Mouse (Mus musculus) liver, adult 2 months (tissue): ENCODE data around the gene Ptger1. TPM values are rescaled to one million over a fixed set of nuclear protein-coding genes. Genes with fewer than 3 reads are reported as not detected.
A peak's percentile ranks its signal among the peaks of the same experiment; 100 is the strongest.

ENCODE experiments used
- DNase-seq: peaks from one replicate; pipeline ENCODE4 v3.0.0-alpha.2; 2011; ENCODE audit warnings: low read depth, low spot score; ENCODE audit errors: extremely low read depth
- H3K27ac ChIP-seq: fragments of 200-500 bp; replicated peaks from 2 replicates; pipeline ENCODE4 v1.5.1; 2012; ENCODE audit warnings: low read depth, mild to moderate bottlenecking, control low read depth, inconsistent platforms, low read length; ENCODE audit not compliant: insufficient read depth
- H3K27me3 ChIP-seq: fragments of 200-500 bp; 2 replicates; pipeline ENCODE4 v1.6.1; 2012; ENCODE audit warnings: mild to moderate bottlenecking, moderate library complexity, low read length, inconsistent platforms; ENCODE audit not compliant: control insufficient read depth, insufficient read depth
- H3K36me3 ChIP-seq: fragments of 200-500 bp; 2 replicates; pipeline ENCODE4 v1.6.1; 2012; ENCODE audit warnings: low read length, inconsistent platforms; ENCODE audit not compliant: control insufficient read depth, insufficient read depth
- H3K4me1 ChIP-seq: fragments of 200-500 bp; 2 replicates; pipeline ENCODE4 v1.6.1; 2011; ENCODE audit warnings: low read length; ENCODE audit not compliant: control insufficient read depth, insufficient read depth
- H3K4me3 ChIP-seq: fragments of 200-500 bp; 2 replicates; pipeline ENCODE4 v1.5.1; 2011; ENCODE audit warnings: low read depth, mild to moderate bottlenecking, control low read depth, low read length, moderate library complexity; ENCODE audit not compliant: insufficient read depth
- H3K79me2 ChIP-seq: fragments of 200-500 bp; 2 replicates; pipeline ENCODE4 v1.6.1; 2012; ENCODE audit warnings: inconsistent platforms, mild to moderate bottlenecking, low read length, moderate library complexity; ENCODE audit not compliant: control insufficient read depth, insufficient read depth
- H3K9ac ChIP-seq: fragments of 200-500 bp; 2 replicates; pipeline ENCODE4 v1.6.1; 2012; ENCODE audit warnings: low read depth, mild to moderate bottlenecking, control low read depth, inconsistent platforms, low read length
- CTCF ChIP-seq: fragments of 200-500 bp; IDR thresholded peaks from 2 replicates; pipeline ENCODE4 v1.5.1; 2011; ENCODE audit warnings: low read depth, low read length, control low read depth
- POLR2A ChIP-seq: fragments of 200-500 bp; IDR thresholded peaks from 2 replicates; pipeline ENCODE4 v1.6.1; 2011; ENCODE audit warnings: low read length, control low read depth; ENCODE audit not compliant: insufficient read depth; ENCODE audit errors: extremely low read depth
- WGBS: fragments of 180-500 bp; shearing (Covaris S2); methylation state at CpG from one replicate; pipeline ENCODE4 v1.1.7; 2018; 5-methylcytosine and 5-hydroxymethylcytosine counted together
- polyA plus RNA-seq: library from polyadenylated mRNA; depleted of rRNA; stranded (reverse); fragments of >200 nt; gene quantifications from 2 replicates; pipeline ENCODE4 v1.2.3, GENCODE M21; 2012
- total RNA-seq: library from RNA; depleted of rRNA; stranded (reverse); fragments of >200 nt; gene quantifications from 2 replicates; pipeline ENCODE4 v1.2.3, GENCODE M21; 2014

Ptger1 gene
- total and polyA plus RNA-seq, 2 experiments = under 0.01 to 0.11 TPM

GRCm38 (mm10) chr8:83660545-83660944 lies 5.9 kb upstream of the Ptger1 start:
- Histone ChIP-seq H3K36me3 (no peaks in the 10 kb centered on the region), H3K79me2 (no peaks in the 10 kb centered on the region), H3K27me3 (no peaks in the 10 kb centered on the region), H3K4me1 (no peaks in the 10 kb centered on the region), H3K4me3 (no peak overlapping the region), H3K27ac (no peak overlapping the region), H3K9ac (no peak overlapping the region)
- no peak for DNase-seq
- TF ChIP-seq POLR2A = no peak
- TF ChIP-seq CTCF = no peak
- WGBS = 35% methylated on average over 8 of the region's 8 CpGs

DNA sequence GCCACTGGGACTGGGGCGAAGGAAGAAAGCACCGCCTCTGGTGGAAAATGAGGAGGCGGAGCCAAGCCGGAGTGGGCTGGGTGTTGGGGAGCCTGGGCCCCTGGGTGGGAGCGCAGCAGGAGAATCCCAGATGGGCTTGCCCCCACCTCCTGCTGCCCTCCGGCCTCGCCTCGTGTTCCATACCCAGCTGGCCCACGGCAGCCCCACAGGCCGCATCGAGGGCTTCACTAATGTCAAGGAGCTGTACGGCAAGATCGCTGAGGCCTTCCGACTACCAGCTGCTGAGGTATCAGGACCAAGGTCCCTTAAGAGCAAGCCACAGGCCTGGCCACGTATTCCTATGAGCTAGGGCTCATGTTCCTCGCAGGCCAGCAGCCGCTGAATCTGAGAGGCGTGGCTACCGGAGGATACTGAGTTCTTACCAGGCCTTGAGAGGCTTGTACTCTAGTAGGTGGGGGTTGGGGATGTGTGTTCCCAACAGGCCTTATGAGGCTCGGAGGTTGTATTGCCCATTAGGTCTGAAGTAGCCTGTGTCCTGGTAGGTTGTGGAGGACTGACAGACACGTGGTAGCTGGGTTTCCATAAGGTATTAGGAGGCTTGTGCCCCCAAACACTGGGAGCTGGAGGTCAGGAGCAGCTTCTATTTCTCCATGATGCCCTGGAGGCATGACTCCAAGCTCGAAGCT lies 5.3 kb upstream of the Ptger1 start:
- DNase-seq = no peak
- peak overlapping the region; percentile 41; the same call in 1 of the 2 replicates for H3K9ac ChIP-seq
- H3K36me3 ChIP-seq = no peaks in the 10 kb centered on the region
- no peak overlapping the region for H3K4me3 ChIP-seq
- no peak overlapping the region for H3K27ac ChIP-seq
- WGBS = 37% methylated on average over 22 of the region's 22 CpGs
- no peaks in the 10 kb centered on the region for H3K4me1 ChIP-seq
- TF ChIP-seq CTCF (no peak), POLR2A (no peak)
- H3K27me3 ChIP-seq = no peaks in the 10 kb centered on the region
- no peaks in the 10 kb centered on the region for H3K79me2 ChIP-seq

GRCm38 (mm10) chr8:83662421-83662826 lies 4.1 kb upstream of the Ptger1 start:
- peak; percentile 42 for DNase-seq
- Histone ChIP-seq H3K4me1 (no peaks in the 10 kb centered on the region), H3K27me3 (no peaks in the 10 kb centered on the region), H3K79me2 (no peaks in the 10 kb centered on the region), H3K27ac (no peak overlapping the region), H3K36me3 (no peaks in the 10 kb centered on the region), H3K4me3 (no peak overlapping the region), H3K9ac (no peak overlapping the region)
- WGBS = 11% methylated on average over 4 of the region's 4 CpGs
- TF ChIP-seq CTCF = peak; percentile 93
- no peak for TF ChIP-seq POLR2A

DNA sequence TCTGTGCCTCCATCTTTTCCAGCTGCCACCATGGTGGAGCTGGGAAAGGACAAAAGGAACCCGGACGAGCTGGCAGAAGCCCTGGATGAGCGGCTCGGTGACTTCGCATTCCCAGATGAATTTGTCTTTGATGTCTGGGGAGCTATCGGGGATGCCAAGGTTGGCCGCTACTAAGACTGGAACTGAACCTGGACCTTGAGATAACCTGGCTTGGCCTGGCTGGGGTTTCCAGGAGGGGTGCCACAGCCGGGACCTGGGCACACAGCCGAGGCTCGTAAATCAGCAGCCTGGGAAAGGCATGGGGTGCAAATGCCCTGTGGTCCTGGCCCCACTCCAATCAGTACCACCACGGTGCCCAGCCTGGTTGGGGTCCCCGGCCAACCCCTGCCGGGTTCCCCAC lies 2.4 kb upstream of the Ptger1 start:
- Histone ChIP-seq H3K36me3 (no peaks in the 10 kb centered on the region), H3K4me1 (peaks cover 5% of the 10 kb centered on the region; the same call in 1 of the 2 replicates), H3K9ac (no peak overlapping the region), H3K4me3 (no peak overlapping the region), H3K27me3 (no peaks in the 10 kb centered on the region), H3K79me2 (no peaks in the 10 kb centered on the region), H3K27ac (no peak overlapping the region)
- 85% methylated on average over 13 of the region's 13 CpGs for WGBS
- TF ChIP-seq CTCF = no peak
- no peak for TF ChIP-seq POLR2A
- DNase-seq = no peak

GRCm38 (mm10) chr8:83664931-83665625 lies 1.4 kb upstream of the Ptger1 start:
- H3K36me3 ChIP-seq = no peaks in the 10 kb centered on the region
- 56% methylated on average over 2 of the region's 2 CpGs for WGBS
- H3K4me3 ChIP-seq = no peak overlapping the region
- H3K9ac ChIP-seq = no peak overlapping the region
- TF ChIP-seq CTCF (no peak), POLR2A (no peak)
- H3K27ac ChIP-seq = no peak overlapping the region
- no peaks in the 10 kb centered on the region for H3K79me2 ChIP-seq
- no peaks in the 10 kb centered on the region for H3K27me3 ChIP-seq
- H3K4me1 ChIP-seq = peaks cover 5% of the 10 kb centered on the region; the same call in 1 of the 2 replicates
- DNase-seq = no peak

DNA sequence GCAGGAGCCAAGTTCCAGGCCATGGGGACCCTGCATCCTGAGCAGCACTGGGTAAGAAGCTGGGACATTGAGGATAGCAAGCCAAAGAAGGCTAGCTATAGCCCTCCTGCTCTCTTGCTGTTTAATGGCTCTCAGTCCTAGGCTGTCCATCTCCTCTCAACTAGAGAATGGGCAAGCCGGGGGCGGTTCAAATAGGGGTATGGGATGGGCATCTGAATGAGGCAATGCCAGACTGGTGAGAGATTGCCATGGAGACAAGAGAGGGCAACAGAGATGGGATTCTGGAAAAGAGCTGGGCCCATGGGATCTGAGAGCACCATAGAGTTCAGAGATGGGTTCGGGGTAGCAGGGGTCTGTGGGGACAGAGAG lies 372 bp downstream of the Ptger1 start:
- H3K36me3 ChIP-seq = peaks cover 2% of the 10 kb centered on the region; the same call in 1 of the 2 replicates
- H3K27me3 ChIP-seq = no peaks in the 10 kb centered on the region
- no peak overlapping the region for H3K27ac ChIP-seq
- DNase-seq = no peak
- 93% methylated on average over 3 of the region's 3 CpGs for WGBS
- no peak overlapping the region for H3K9ac ChIP-seq
- H3K4me1 ChIP-seq = peaks cover 5% of the 10 kb centered on the region; the same call in 1 of the 2 replicates
- no peak overlapping the region for H3K4me3 ChIP-seq
- TF ChIP-seq CTCF = no peak
- H3K79me2 ChIP-seq = no peaks in the 10 kb centered on the region
